Mouse (Mus musculus) MEL (cell line): ENCODE data around the gene Neurod2. TPM values are rescaled to one million over a fixed set of nuclear protein-coding genes. Genes with fewer than 3 reads are reported as not detected.

Experiments used
- DNase-seq: peaks from one replicate; pipeline ENCODE4 v3.0.0; 2011; ENCODE audit warnings: low read depth, low spot score
- H3K27ac ChIP-seq: 2 replicates; pipeline ENCODE4 v1.5.1; 2012; ENCODE audit warnings: low read depth, mild to moderate bottlenecking, control low read depth, low read length, moderate library complexity; ENCODE audit not compliant: control insufficient read depth
- H3K27me3 ChIP-seq, 2 experiments: fragments of 150-350 bp in 1 of 2; sonication (generic) in 1 of 2; 2 replicates each; pipeline ENCODE4 v1.6.1; 2012; ENCODE audit warnings: low read length in 2 of 2, mild to moderate bottlenecking in 2 of 2, improper control_type of control experiment in 1 of 2, moderate library complexity in 1 of 2; ENCODE audit not compliant: insufficient read depth in 2 of 2, control insufficient read depth in 1 of 2
- H3K36me3 ChIP-seq, 2 experiments: 2 replicates each; pipeline ENCODE4 v1.6.1; 2012 to 2014; ENCODE audit warnings: low read length in 2 of 2, improper control_type of control experiment in 1 of 2, inconsistent platforms in 1 of 2, mild to moderate bottlenecking in 1 of 2; ENCODE audit not compliant: insufficient read depth in 2 of 2, control insufficient read depth in 1 of 2
- H3K4me1 ChIP-seq, 2 experiments: fragments of 150-350 bp in 1 of 2; sonication (generic) in 1 of 2; 2 replicates each; pipeline ENCODE4 v1.6.1; 2012; ENCODE audit warnings: low read length in 2 of 2, improper control_type of control experiment in 1 of 2, mild to moderate bottlenecking in 1 of 2; ENCODE audit not compliant: insufficient read depth in 2 of 2, control insufficient read depth in 1 of 2
- H3K4me3 ChIP-seq, 2 experiments: fragments of 150-350 bp in 1 of 2; sonication (generic) in 1 of 2; 2 replicates each; pipeline ENCODE4 v1.5.1; 2012; ENCODE audit warnings: low read depth in 2 of 2, low read length in 2 of 2, mild to moderate bottlenecking in 2 of 2, moderate library complexity in 2 of 2, control low read depth in 1 of 2, improper control_type of control experiment in 1 of 2; ENCODE audit not compliant: control insufficient read depth in 1 of 2, insufficient read depth in 1 of 2
- H3K79me2 ChIP-seq: 2 replicates; pipeline ENCODE4 v1.6.1; 2012; ENCODE audit warnings: mild to moderate bottlenecking, low read length, moderate library complexity; ENCODE audit not compliant: control insufficient read depth, poor library complexity, insufficient read depth
- H3K9ac ChIP-seq: 2 replicates; pipeline ENCODE4 v1.6.1; 2012; ENCODE audit warnings: low read depth, mild to moderate bottlenecking, control low read depth, low read length, moderate library complexity; ENCODE audit not compliant: control insufficient read depth, poor library complexity, severe bottlenecking
- H3K9me3 ChIP-seq: fragments of 150-350 bp; sonication (generic); replicated peaks from 2 replicates; pipeline ENCODE4 v1.6.1; 2012; ENCODE audit warnings: mild to moderate bottlenecking, low read length, improper control_type of control experiment, moderate library complexity; ENCODE audit not compliant: insufficient read depth
- BHLHE40 ChIP-seq: IDR thresholded peaks from 2 replicates; pipeline ENCODE4 v1.6.1; 2012; ENCODE audit warnings: low read depth, mild to moderate bottlenecking, inconsistent platforms, low read length, improper control_type of control experiment, borderline replicate concordance
- E2F4 ChIP-seq: IDR thresholded peaks from 2 replicates; pipeline ENCODE4 v1.6.1; 2011; ENCODE audit warnings: low read depth, low read length, improper control_type of control experiment, borderline replicate concordance
- ELF1 ChIP-seq: IDR thresholded peaks from 2 replicates; pipeline ENCODE4 v1.6.1; 2014; ENCODE audit warnings: low read depth, mild to moderate bottlenecking, inconsistent platforms, low read length, improper control_type of control experiment, moderate library complexity
- ETS1 ChIP-seq: IDR thresholded peaks from 2 replicates; pipeline ENCODE4 v1.6.1; 2012; ENCODE audit warnings: low read depth, mild to moderate bottlenecking, inconsistent platforms, low read length, improper control_type of control experiment, moderate library complexity
- GATA1 ChIP-seq: IDR thresholded peaks from 2 replicates; pipeline ENCODE4 v1.6.1; 2011; ENCODE audit warnings: low read depth, low read length, improper control_type of control experiment
- JUND ChIP-seq: IDR thresholded peaks from 2 replicates; pipeline ENCODE4 v1.6.1; 2011; ENCODE audit warnings: low read depth, mild to moderate bottlenecking, improper control_type of control experiment, low read length
- MAFK ChIP-seq: IDR thresholded peaks from 2 replicates; pipeline ENCODE4 v1.6.1; 2011; ENCODE audit warnings: low read depth, mild to moderate bottlenecking, low read length, improper control_type of control experiment, borderline replicate concordance
- MAX ChIP-seq: IDR thresholded peaks from 2 replicates; pipeline ENCODE4 v1.6.1; 2011; ENCODE audit warnings: low read length, improper control_type of control experiment
- MXI1 ChIP-seq: IDR thresholded peaks from 2 replicates; pipeline ENCODE4 v1.6.1; 2011; ENCODE audit warnings: mild to moderate bottlenecking, low read depth, low read length, improper control_type of control experiment
- MYB ChIP-seq: IDR thresholded peaks from 2 replicates; pipeline ENCODE4 v1.6.1; 2011; ENCODE audit warnings: mild to moderate bottlenecking, low read depth, low read length, improper control_type of control experiment
- MYC ChIP-seq: IDR thresholded peaks from 2 replicates; pipeline ENCODE4 v1.6.1; 2011; ENCODE audit warnings: low read depth, mild to moderate bottlenecking, low read length, improper control_type of control experiment, moderate library complexity
- NELFE ChIP-seq: IDR thresholded peaks from 2 replicates; pipeline ENCODE4 v1.6.1; 2011; ENCODE audit warnings: low read depth, low read length, improper control_type of control experiment
- NRF1 ChIP-seq: IDR thresholded peaks from 2 replicates; pipeline ENCODE4 v1.6.1; 2014; ENCODE audit warnings: low read depth, mild to moderate bottlenecking, inconsistent platforms, low read length, improper control_type of control experiment, moderate library complexity; ENCODE audit not compliant: poor library complexity, insufficient read depth, severe bottlenecking
- POLR2A ChIP-seq, 2 experiments: IDR thresholded peaks; 2 replicates each; pipeline ENCODE4 v1.6.1; 2011 to 2012; ENCODE audit warnings: low read length in 2 of 2, mild to moderate bottlenecking in 2 of 2, control low read depth in 1 of 2, improper control_type of control experiment in 1 of 2, low read depth in 1 of 2, moderate library complexity in 1 of 2; ENCODE audit not compliant: control insufficient read depth in 1 of 2, insufficient read depth in 1 of 2, poor library complexity in 1 of 2
- POLR2AphosphoS5 ChIP-seq: IDR thresholded peaks from 2 replicates; pipeline ENCODE4 v1.6.1; 2012; ENCODE audit warnings: low read depth, borderline replicate concordance, mild to moderate bottlenecking, inconsistent platforms, low read length, moderate library complexity, mixed read lengths
- RCOR1 ChIP-seq: IDR thresholded peaks from 2 replicates; pipeline ENCODE4 v1.6.1; 2012; ENCODE audit warnings: low read depth, mild to moderate bottlenecking, inconsistent platforms, low read length, improper control_type of control experiment
- TBP ChIP-seq: IDR thresholded peaks from 2 replicates; pipeline ENCODE4 v1.8.0; 2011; ENCODE audit warnings: low read depth, low read length, improper control_type of control experiment
- USF1 ChIP-seq: IDR thresholded peaks from 2 replicates; pipeline ENCODE4 v1.6.1; 2014; ENCODE audit warnings: low read depth, mild to moderate bottlenecking, inconsistent platforms, low read length, improper control_type of control experiment, moderate library complexity
- USF2 ChIP-seq, 2 experiments: IDR thresholded peaks; 2 replicates each; pipeline ENCODE4 v1.6.1; 2011 to 2012; ENCODE audit warnings: improper control_type of control experiment in 2 of 2, low read length in 2 of 2, borderline replicate concordance in 1 of 2, inconsistent platforms in 1 of 2, low read depth in 1 of 2, mild to moderate bottlenecking in 1 of 2; ENCODE audit not compliant: insufficient read depth in 1 of 2
- ZC3H11A ChIP-seq: IDR thresholded peaks from 2 replicates; pipeline ENCODE4 v1.6.1; 2012; ENCODE audit warnings: low read depth, mild to moderate bottlenecking, inconsistent platforms, low read length, improper control_type of control experiment
- ZMIZ1 ChIP-seq: IDR thresholded peaks from 2 replicates; pipeline ENCODE4 v1.6.1; 2012; ENCODE audit warnings: low read depth, mild to moderate bottlenecking, inconsistent platforms, low read length, improper control_type of control experiment, moderate library complexity
- ZNF384 ChIP-seq: IDR thresholded peaks from 2 replicates; pipeline ENCODE4 v1.6.1; 2012; ENCODE audit warnings: low read depth, mild to moderate bottlenecking, inconsistent platforms, low read length, improper control_type of control experiment
- polyA plus RNA-seq, 2 experiments: library from polyadenylated mRNA; stranded (reverse) in 1 of 2; unstranded in 1 of 2; fragments of >175 nt in 1 of 2; fragments of >200 nt in 1 of 2; gene quantifications; 2 replicates each; pipeline versions ENCODE4 v1.2.1 to v1.2.4; 2012; ENCODE audit warnings: low replicate concordance in 2 of 2, low read depth in 1 of 2; ENCODE audit not compliant: insufficient read length in 2 of 2, insufficient read depth in 1 of 2, missing spikeins in 1 of 2
- total RNA-seq: library from RNA; depleted of rRNA; stranded (reverse); fragments of 300-350 nt; gene quantifications from 2 replicates; pipeline ENCODE4 v1.2.3, GENCODE M21; 2012

The Neurod2 gene
- total and polyA plus RNA-seq, 3 experiments = not detected

DNA sequence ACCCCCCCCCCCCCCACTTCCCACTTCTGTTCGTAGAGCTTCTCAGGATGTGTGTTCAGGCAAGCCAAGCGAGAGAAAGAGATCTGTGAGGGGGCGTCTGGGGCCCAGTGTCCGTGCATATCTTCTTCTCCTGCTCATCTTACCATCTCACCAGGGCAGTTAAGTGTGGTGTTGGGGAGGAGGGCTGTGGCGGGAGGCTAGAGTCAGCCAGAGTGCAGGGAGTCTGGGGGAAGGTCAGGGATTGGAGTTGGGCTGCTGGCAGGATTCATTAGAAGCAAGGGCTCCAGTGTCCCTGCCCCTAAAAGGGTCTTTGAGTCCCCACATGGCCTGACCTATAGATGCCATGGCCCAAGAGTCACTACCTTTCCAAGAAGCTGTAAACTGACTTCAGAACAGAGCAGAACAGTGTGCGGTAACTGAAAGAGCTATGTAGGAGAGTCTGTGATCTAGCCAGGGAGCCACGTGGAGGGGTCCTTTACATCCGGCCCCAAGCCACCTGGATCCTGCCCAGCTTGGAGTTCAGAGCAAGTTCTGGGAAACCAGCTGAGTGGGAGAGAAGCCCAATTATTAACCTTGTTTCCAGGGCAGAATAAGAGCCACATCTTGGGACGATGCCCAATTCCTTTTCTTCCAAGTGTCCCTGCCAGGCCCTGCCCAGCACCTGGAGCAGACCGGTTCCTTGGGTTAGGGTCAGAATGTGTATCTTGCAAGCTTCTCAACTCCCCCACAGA is 6.1 kb downstream of the Neurod2 start:
- Histone ChIP-seq H3K79me2 (no peaks in the 10 kb centered on the region), H3K4me1 (no peaks in the 10 kb centered on the region), H3K27me3 (peaks cover 9 to 35% of the 10 kb centered on the region in 2 experiments), H3K36me3 (no peaks in the 10 kb centered on the region), H3K9ac (no peak overlapping the region), H3K27ac (no peak overlapping the region), H3K4me3 (no peak overlapping the region), H3K9me3 (no peaks in the 10 kb centered on the region)
- no peak for DNase-seq
- TF ChIP-seq TBP = no peak
- TF ChIP-seq MXI1 = 0 out of 2 replicates have a peak, but pooled peaks have one; percentile 4
- no peak for TF ChIP-seq MYB

DNA sequence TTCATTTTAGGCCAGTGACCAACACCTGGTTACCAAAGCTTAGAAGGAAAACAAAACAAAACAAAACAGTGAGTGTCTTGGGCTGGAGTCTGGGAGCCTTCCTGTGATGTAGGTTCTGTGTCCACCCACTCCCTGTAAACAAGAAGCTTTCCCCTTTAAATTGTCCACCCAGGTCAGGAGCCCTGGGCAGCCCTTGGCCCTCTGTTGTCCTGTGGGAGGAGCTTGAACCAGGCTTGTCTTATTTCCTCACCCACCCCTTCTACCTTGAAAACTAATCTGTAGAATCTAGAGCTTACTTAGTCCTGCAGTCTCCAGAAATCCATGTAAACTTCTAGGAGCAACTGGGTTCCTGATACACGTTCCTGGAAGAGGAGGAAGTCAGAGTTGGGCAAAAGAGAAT is 7.3 kb downstream of the Neurod2 start:
- H3K36me3 ChIP-seq = no peaks in the 10 kb centered on the region
- H3K9ac ChIP-seq = no peak overlapping the region
- H3K27ac ChIP-seq = no peak overlapping the region
- H3K9me3 ChIP-seq = no peaks in the 10 kb centered on the region
- DNase-seq = no peak
- H3K4me1 ChIP-seq = no peaks in the 10 kb centered on the region
- TF ChIP-seq ELF1 (no peak), BHLHE40 (no peak), ZNF384 (no peak), NRF1 (no peak), ETS1 (no peak)
- H3K79me2 ChIP-seq = no peaks in the 10 kb centered on the region
- no peak overlapping the region for H3K4me3 ChIP-seq
- H3K27me3 ChIP-seq = peaks cover 9 to 39% of the 10 kb centered on the region in 2 experiments

- TF ChIP-seq MAFK (no peak), USF1 (no peak), GATA1 (no peak), MAX (no peak), ETS1 (no peak), ZMIZ1 (no peak), JUND (no peak), POLR2A (IDR thresholded peaks at IDR 0.05; ENCODE audit: control insufficient read depth in 1 of 2, insufficient read depth in 1 of 2, low read depth in 1 of 2, low read length in 2 of 2, poor library complexity in 1 of 2) (no peak), RCOR1 (no peak), MYC (no peak), E2F4 (no peak), USF2 (IDR thresholded peaks at IDR 0.05; ENCODE audit: borderline replicate concordance in 1 of 2, insufficient read depth in 1 of 2, low read depth in 1 of 2, low read length in 2 of 2) (no peak), MXI1 (no peak), NRF1 (no peak), NELFE (no peak), POLR2AphosphoS5 (no peak), ZC3H11A (no peak)
- peaks cover 9 to 40% of the 10 kb centered on the region in 2 experiments for H3K27me3 ChIP-seq
- no peaks in the 10 kb centered on the region for H3K79me2 ChIP-seq
- H3K27ac ChIP-seq = no peak overlapping the region
- no peak overlapping the region for H3K9ac ChIP-seq
- no peaks in the 10 kb centered on the region for H3K4me1 ChIP-seq
- DNase-seq = no peak
- no peaks in the 10 kb centered on the region for H3K9me3 ChIP-seq
- H3K4me3 ChIP-seq = no peak overlapping the region
- no peaks in the 10 kb centered on the region for H3K36me3 ChIP-seq
These were observed 7.8 kb downstream of the Neurod2 start for GRCm38 (mm10) chr11:98321677-98322003.
